Mouse (Mus musculus) T-cell, adult 2 months (primary cell): ENCODE measurements at regions not wholly inside any gene's neighbourhood (a gene's known extent, or its start where the extent isn't known, plus 50 kb on each side); places are given as distances from the start of the nearest gene placed in this dataset.

Experiments used
- DNase-seq: peaks from one replicate; pipeline ENCODE4 v3.0.0; 2022; ENCODE audit warnings: low spot score

- DNase-seq, result no peak
These were observed 283.2 kb upstream of the Eef2kmt start for GRCm38 (mm10) chr16:5538836-5539510.

- DNase-seq, result no peak
These were observed 281.8 kb upstream of the Eef2kmt start for GRCm38 (mm10) chr16:5537286-5538204.

GRCm38 (mm10) chr16:5536515-5536972, 280.8 kb upstream of the Eef2kmt start:
- no peak for DNase-seq

- DNase-seq, result no peak
These were observed 279.6 kb upstream of the Eef2kmt start for GRCm38 (mm10) chr16:5535414-5535813.

- no peak for DNase-seq
These were observed 279.1 kb upstream of the Eef2kmt start for GRCm38 (mm10) chr16:5534862-5535261.

- DNase-seq, result no peak
These were observed 278.6 kb upstream of the Eef2kmt start for GRCm38 (mm10) chr16:5534385-5534784.

- DNase-seq, result no peak
These were observed 276.5 kb upstream of the Eef2kmt start for GRCm38 (mm10) chr16:5532281-5532680.

GRCm38 (mm10) chr16:5529823-5530222, 274.0 kb upstream of the Eef2kmt start:
- no peak for DNase-seq

- no peak for DNase-seq
These were observed 272.2 kb upstream of the Eef2kmt start for GRCm38 (mm10) chr16:5527936-5528335.

GRCm38 (mm10) chr16:5524375-5524774, 268.6 kb upstream of the Eef2kmt start:
- no peak for DNase-seq

- DNase-seq, result no peak
These were observed 267.7 kb upstream of the Eef2kmt start for GRCm38 (mm10) chr16:5523402-5524021.

- DNase-seq, result no peak
These were observed 262.0 kb upstream of the Eef2kmt start for GRCm38 (mm10) chr16:5517746-5518145.

GRCm38 (mm10) chr16:5515867-5516266, 260.1 kb upstream of the Eef2kmt start:
- DNase-seq, result no peak

- DNase-seq, result no peak
These were observed 251.5 kb upstream of the Eef2kmt start for GRCm38 (mm10) chr16:5507261-5507660.

GRCm38 (mm10) chr16:5501961-5502360, 246.2 kb upstream of the Eef2kmt start:
- DNase-seq, result no peak

GRCm38 (mm10) chr16:5496051-5496685, 240.4 kb upstream of the Eef2kmt start:
- no peak for DNase-seq

GRCm38 (mm10) chr16:5493352-5493751, 237.6 kb upstream of the Eef2kmt start:
- no peak for DNase-seq

GRCm38 (mm10) chr16:5487259-5487658, 231.5 kb upstream of the Eef2kmt start:
- no peak for DNase-seq

- no peak for DNase-seq
These were observed 227.6 kb upstream of the Eef2kmt start for GRCm38 (mm10) chr16:5483337-5483736.

GRCm38 (mm10) chr16:5480148-5480547, 224.4 kb upstream of the Eef2kmt start:
- DNase-seq, result no peak

GRCm38 (mm10) chr16:5478970-5479369, 223.2 kb upstream of the Eef2kmt start:
- DNase-seq, result no peak

- peak; percentile 36 for DNase-seq
These were observed 215.5 kb upstream of the Eef2kmt start for GRCm38 (mm10) chr16:5471321-5471720.
